In genomic region chr10:74925324-74925723, GRCm38 (mm10) we compare ENCODE assay signal across 8 mouse cellular contexts. TPM values are rescaled to one million over a fixed set of nuclear protein-coding genes. Genes with fewer than 3 reads are reported as not detected.
DNase-seq lines count a peak whose midpoint lies in the region; ATAC-seq and TF ChIP-seq lines count a peak whose summit lies in the region.

No protein-coding gene starts in this region.

- H3K36me3 ChIP-seq in embryonic facial prominence, embryonic 12.5 days, result no peaks in the 10 kb centered on the region
- H3K36me3 ChIP-seq in neural tube, embryonic 14.5 days (ENCODE audit: control insufficient read depth, insufficient read depth, low read length), result no peaks in the 10 kb centered on the region

- WGBS in embryonic facial prominence, embryonic 12.5 days, result 18% methylated on average over 21 of the region's 21 CpGs
- 18% methylated on average over 21 of the region's 21 CpGs for WGBS in neural tube, embryonic 14.5 days

- no peak overlapping the region for H3K9ac ChIP-seq in embryonic facial prominence, embryonic 12.5 days
- H3K9ac ChIP-seq in neural tube, embryonic 14.5 days (replicated peaks; ENCODE audit: low read depth, low read length), result no peak overlapping the region

- H3K27ac ChIP-seq in embryonic facial prominence, embryonic 12.5 days, result no peak overlapping the region
- H3K27ac ChIP-seq in layer of hippocampus, adult 2 months, result no peak overlapping the region
- no peak overlapping the region for H3K27ac ChIP-seq in neural tube, embryonic 14.5 days (ENCODE audit: low read depth, low read length)

- H3K4me1 ChIP-seq in embryonic facial prominence, embryonic 12.5 days, result peaks cover 4% of the 10 kb centered on the region
- no peaks in the 10 kb centered on the region for H3K4me1 ChIP-seq in neural tube, embryonic 14.5 days (ENCODE audit: control insufficient read depth, insufficient read depth, low read length)

- H3K9me3 ChIP-seq in embryonic facial prominence, embryonic 12.5 days, result no peaks in the 10 kb centered on the region
- H3K9me3 ChIP-seq in neural tube, embryonic 14.5 days (ENCODE audit: control insufficient read depth, low read length), result no peaks in the 10 kb centered on the region

- no peak overlapping the region for H3K4me3 ChIP-seq in embryonic facial prominence, embryonic 12.5 days
- H3K4me3 ChIP-seq in layer of hippocampus, adult 2 months, result peak overlapping the region; percentile 28
- no peak overlapping the region for H3K4me3 ChIP-seq in neural tube, embryonic 14.5 days (ENCODE audit: low read depth, low read length)

- no peak for ATAC-seq in embryonic facial prominence, embryonic 12.5 days (ENCODE audit: insufficient number of reproducible peaks, insufficient read depth, low FRiP score, low TSS enrichment)
- ATAC-seq in hematopoietic stem cell, adult 5-6 weeks (replicated peaks in 1 of 2; ENCODE audit: insufficient read depth in 1 of 2, low FRiP score in 2 of 2, low TSS enrichment in 1 of 2, low read depth in 1 of 2, poor library complexity in 2 of 2, severe bottlenecking in 2 of 2), result peak; percentile 17 to 19; a peak in 1 of 4 replicates
- no peak for ATAC-seq in neural tube, embryonic 14.5 days (ENCODE audit: low read depth)

- peak overlapping the region; percentile 44 for H3K4me2 ChIP-seq in embryonic facial prominence, embryonic 12.5 days (replicated peaks)
- H3K4me2 ChIP-seq in neural tube, embryonic 14.5 days (ENCODE audit: low read depth, low read length), result peak overlapping the region; percentile 43

- peak; percentile 79 for TF ChIP-seq CTCF in layer of hippocampus, adult 2 months (conservative IDR thresholded peaks at IDR 0.05)

- H3K27me3 ChIP-seq in embryonic facial prominence, embryonic 12.5 days, result no peaks in the 10 kb centered on the region
- H3K27me3 ChIP-seq in neural tube, embryonic 14.5 days (ENCODE audit: control insufficient read depth, insufficient read depth, low read length), result no peaks in the 10 kb centered on the region

- DNase-seq in CD4-positive, CD25-positive, alpha-beta regulatory T cell, adult 2 months (ENCODE audit: low read depth, low spot score), result peak; percentile 72
- peak; percentile 34 for DNase-seq in adrenal gland, adult 8-10 months
- DNase-seq in layer of hippocampus, adult 2 months (ENCODE audit: low spot score in 2 of 2), result peak; percentile 75 to 77
- peak; percentile 39 to 48 for DNase-seq in lung, adult 18-20 months
- DNase-seq in adipocyte (ENCODE audit: low spot score), result no peak

RNA-seq across cellular contexts. Expression of gene Gnaz, which starts 41.7 kb away (rescaled TPM):
- total RNA-seq in adrenal gland, adult 8-10 months (2022), result 10 to 100 TPM in 2 of 4 experiments, 1 to 10 TPM in 2; 3.6 to 14.9 (median 8.5) TPM
- polyA plus RNA-seq in embryonic facial prominence, embryonic 12.5 days (2016; fragmentation: Nextera tagmentation; extraction: Ambion mirVana), result 5.2 and 6.0 TPM in 2 replicates
- total RNA-seq in hematopoietic stem cell, adult 5-6 weeks (2017), result 0.69 and 4.3 TPM in 2 replicates
- 100 to 1,000 TPM in 1 of 2 experiments, 10 to 100 TPM in 1; 96.7 to 106 TPM for total RNA-seq in layer of hippocampus, adult 2 months (2021)
- polyA plus RNA-seq in neural tube, embryonic 14.5 days (2014; fragmentation: Nextera tagmentation; extraction: Ambion mirVana), result 59.8 and 61.2 TPM in 2 replicates

Comparison
In these comparisons a context has a peak if more than half of its experiments do, and no peak if none do; other contexts are left out.
1. ATAC-seq: peak in hematopoietic stem cell, adult 5-6 weeks (2 of 2); none in embryonic facial prominence, embryonic 12.5 days (single experiment) and neural tube, embryonic 14.5 days (single experiment).
2. RNA of gene Gnaz, which starts 41.7 kb away (total RNA-seq): 96.7 to 106 TPM in layer of hippocampus, adult 2 months; 3.6 to 14.9 TPM in adrenal gland, adult 8-10 months and 0.69 to 4.3 TPM in hematopoietic stem cell, adult 5-6 weeks; every median in the first group is over 4 times any median in the second.